Mouse (Mus musculus) embryonic fibroblast, embryonic 13.5 days (primary cell): ENCODE measurements around the gene Gna14.

ENCODE experiments used
- CTCF ChIP-seq: IDR thresholded peaks from 2 replicates; pipeline ENCODE4 v1.5.1; 2011; ENCODE audit warnings: mild to moderate bottlenecking, control low read depth, low read length, moderate library complexity, borderline replicate concordance; ENCODE audit not compliant: insufficient read depth
- POLR2A ChIP-seq: IDR thresholded peaks from 2 replicates; pipeline ENCODE4 v1.6.1; 2011; ENCODE audit warnings: low read depth, mild to moderate bottlenecking, control low read depth, low read length, moderate library complexity

DNA sequence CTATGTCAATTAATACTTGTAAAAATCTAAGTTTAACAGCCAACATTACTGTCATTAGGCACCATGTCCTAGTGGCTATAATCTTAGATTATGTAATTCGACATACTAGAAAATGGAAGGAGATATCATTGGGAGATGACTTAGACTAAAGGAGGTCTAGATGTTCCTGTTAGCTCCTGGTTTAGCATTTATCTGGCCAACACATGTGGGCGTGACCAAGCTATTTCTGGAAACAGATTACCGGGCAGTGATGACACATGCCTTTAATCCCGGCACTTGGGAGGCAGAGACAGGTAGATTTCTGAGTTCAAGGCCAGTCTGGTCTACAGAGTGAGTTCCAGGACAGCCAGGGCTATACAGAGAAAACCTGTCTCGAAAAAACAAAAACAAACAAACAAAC lies 37.1 kb downstream of the Gna14 start:
- TF ChIP-seq POLR2A = no peak
- TF ChIP-seq CTCF = no peak
